Mouse (Mus musculus) testis, adult 2 months (tissue): ENCODE measurements at regions not wholly inside any gene's neighbourhood (a gene's known extent, or its start where the extent isn't known, plus 50 kb on each side); places are given as distances from the start of the nearest gene placed in this dataset.
A peak's percentile ranks its signal among the peaks of the same experiment; 100 is the strongest.

Source experiments
- H3K27ac ChIP-seq: fragments of 200-500 bp; 2 replicates; pipeline ENCODE4 v1.5.1; 2012; ENCODE audit warnings: low read depth, low read length; ENCODE audit not compliant: control insufficient read depth, insufficient read depth
- H3K27me3 ChIP-seq: fragments of 200-500 bp; 2 replicates; pipeline ENCODE4 v1.6.1; 2012; ENCODE audit warnings: mild to moderate bottlenecking, low read length, moderate library complexity; ENCODE audit not compliant: control insufficient read depth, insufficient read depth
- H3K36me3 ChIP-seq: fragments of 200-500 bp; 2 replicates; pipeline ENCODE4 v1.6.1; 2012; ENCODE audit warnings: mild to moderate bottlenecking, low read length; ENCODE audit not compliant: control insufficient read depth, insufficient read depth
- H3K4me1 ChIP-seq: fragments of 200-500 bp; 2 replicates; pipeline ENCODE4 v1.6.1; 2012; ENCODE audit warnings: low read length; ENCODE audit not compliant: control insufficient read depth, insufficient read depth
- H3K4me3 ChIP-seq: fragments of 200-500 bp; 2 replicates; pipeline ENCODE4 v1.5.1; 2012; ENCODE audit warnings: low read depth, mild to moderate bottlenecking, low read length, moderate library complexity, mixed read lengths; ENCODE audit not compliant: control insufficient read depth
- CTCF ChIP-seq: fragments of 200-500 bp; IDR thresholded peaks from 2 replicates; pipeline ENCODE4 v1.5.1; 2012; ENCODE audit warnings: low read depth, mild to moderate bottlenecking, inconsistent platforms, low read length, moderate library complexity; ENCODE audit not compliant: control insufficient read depth, insufficient read depth, insufficient replicate concordance
- POLR2A ChIP-seq: fragments of 200-500 bp; IDR thresholded peaks from 2 replicates; pipeline ENCODE4 v1.6.1; 2012; ENCODE audit warnings: low read depth, mild to moderate bottlenecking, inconsistent platforms, low read length, moderate library complexity; ENCODE audit not compliant: control insufficient read depth

GRCm38 (mm10) chr5:67532351-67532750 is 75.3 kb upstream of the Shisa3 start:
- TF ChIP-seq CTCF: peak; percentile 92
- TF ChIP-seq POLR2A: no peak
- no peak overlapping the region for H3K27ac ChIP-seq

GRCm38 (mm10) chr5:67532756-67533255 is 74.9 kb upstream of the Shisa3 start:
- TF ChIP-seq CTCF (no peak; the same call in 1 of the 2 replicates), POLR2A (no peak)
- no peaks in the 10 kb centered on the region for H3K27me3 ChIP-seq
- no peak overlapping the region for H3K27ac ChIP-seq
- no peaks in the 10 kb centered on the region for H3K36me3 ChIP-seq
- peak overlapping the region; percentile 40; the same call in 1 of the 2 replicates for H3K4me3 ChIP-seq
- H3K4me1 ChIP-seq: peaks cover 5% of the 10 kb centered on the region

More at GRCm38 (mm10) chr5:67532351-67532750, 75.3 kb upstream of the Shisa3 start:
- H3K4me1 ChIP-seq: peaks cover 5% of the 10 kb centered on the region
- H3K27me3 ChIP-seq: no peaks in the 10 kb centered on the region
- H3K36me3 ChIP-seq: no peaks in the 10 kb centered on the region
- H3K4me3 ChIP-seq: no peak overlapping the region

- Histone ChIP-seq H3K27me3 (no peaks in the 10 kb centered on the region), H3K27ac (no peak overlapping the region), H3K4me3 (no peak overlapping the region), H3K4me1 (peaks cover 5% of the 10 kb centered on the region), H3K36me3 (no peaks in the 10 kb centered on the region)
- TF ChIP-seq CTCF: no peak
- TF ChIP-seq POLR2A: no peak
Observed at GRCm38 (mm10) chr5:67534056-67534455, 73.6 kb upstream of the Shisa3 start.

DNA sequence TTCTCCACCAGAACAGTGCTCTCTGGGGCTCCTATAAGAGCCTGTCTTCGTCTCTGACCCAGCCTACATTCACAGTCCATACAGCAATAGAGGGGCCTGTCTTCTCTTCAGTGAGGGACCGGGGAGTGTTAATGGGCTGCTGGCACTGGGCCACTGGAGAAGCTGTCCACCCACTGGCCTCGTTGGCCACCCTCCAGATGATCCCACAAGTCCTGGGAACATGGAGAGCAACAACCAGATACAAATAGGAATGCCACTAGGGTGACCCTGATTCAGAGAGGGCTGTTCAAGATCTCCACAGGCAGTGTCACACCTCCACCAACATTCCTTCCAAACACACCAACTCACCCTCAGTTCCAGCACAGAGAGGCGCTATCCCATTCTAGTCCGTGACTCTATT is 69.7 kb upstream of the Shisa3 start:
- peaks cover 2% of the 10 kb centered on the region; the same call in 1 of the 2 replicates for H3K4me1 ChIP-seq
- no peaks in the 10 kb centered on the region for H3K36me3 ChIP-seq
- no peaks in the 10 kb centered on the region for H3K27me3 ChIP-seq
- no peak for TF ChIP-seq POLR2A
- no peak for TF ChIP-seq CTCF
- H3K4me3 ChIP-seq: no peak overlapping the region
- H3K27ac ChIP-seq: no peak overlapping the region

DNA sequence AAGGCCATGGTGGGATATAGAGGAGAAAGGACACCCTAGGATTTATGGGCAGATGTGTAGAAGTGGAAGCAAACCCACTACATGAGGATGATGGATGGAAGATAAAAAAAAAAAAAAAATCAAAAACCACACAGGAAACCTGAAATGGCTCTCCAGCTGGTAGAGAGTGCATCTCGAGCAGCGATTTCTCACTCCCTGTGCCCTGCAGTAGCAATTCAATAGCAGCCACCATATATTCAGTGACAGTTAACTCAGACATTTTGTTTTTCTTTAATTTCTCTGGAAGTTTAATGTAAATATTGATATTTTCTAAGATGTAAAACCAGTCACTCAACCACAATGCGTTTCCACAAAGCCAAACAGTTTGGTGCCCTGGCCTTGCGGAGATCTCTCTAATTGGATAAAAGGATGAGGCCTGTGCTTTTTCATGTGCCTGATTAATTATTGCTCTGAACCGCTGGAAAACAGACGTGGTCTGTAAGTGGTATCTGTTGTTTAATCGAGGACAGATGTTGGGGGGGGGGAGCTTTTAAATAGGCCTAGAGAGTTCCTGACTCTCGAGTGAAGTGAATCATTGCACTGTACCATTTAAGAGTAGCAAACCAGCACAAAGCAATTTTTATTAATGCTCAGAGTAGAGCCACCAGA is 68.0 kb upstream of the Shisa3 start:
- Histone ChIP-seq H3K4me1 (no peaks in the 10 kb centered on the region), H3K36me3 (no peaks in the 10 kb centered on the region), H3K4me3 (no peak overlapping the region), H3K27ac (no peak overlapping the region), H3K27me3 (no peaks in the 10 kb centered on the region)
- TF ChIP-seq POLR2A: no peak
- no peak for TF ChIP-seq CTCF

GRCm38 (mm10) chr5:67541867-67542266 is 65.8 kb upstream of the Shisa3 start:
- H3K4me3 ChIP-seq: no peak overlapping the region
- no peaks in the 10 kb centered on the region for H3K27me3 ChIP-seq
- H3K27ac ChIP-seq: no peak overlapping the region
- TF ChIP-seq POLR2A: no peak
- no peak for TF ChIP-seq CTCF
- H3K4me1 ChIP-seq: no peaks in the 10 kb centered on the region
- no peaks in the 10 kb centered on the region for H3K36me3 ChIP-seq

DNA sequence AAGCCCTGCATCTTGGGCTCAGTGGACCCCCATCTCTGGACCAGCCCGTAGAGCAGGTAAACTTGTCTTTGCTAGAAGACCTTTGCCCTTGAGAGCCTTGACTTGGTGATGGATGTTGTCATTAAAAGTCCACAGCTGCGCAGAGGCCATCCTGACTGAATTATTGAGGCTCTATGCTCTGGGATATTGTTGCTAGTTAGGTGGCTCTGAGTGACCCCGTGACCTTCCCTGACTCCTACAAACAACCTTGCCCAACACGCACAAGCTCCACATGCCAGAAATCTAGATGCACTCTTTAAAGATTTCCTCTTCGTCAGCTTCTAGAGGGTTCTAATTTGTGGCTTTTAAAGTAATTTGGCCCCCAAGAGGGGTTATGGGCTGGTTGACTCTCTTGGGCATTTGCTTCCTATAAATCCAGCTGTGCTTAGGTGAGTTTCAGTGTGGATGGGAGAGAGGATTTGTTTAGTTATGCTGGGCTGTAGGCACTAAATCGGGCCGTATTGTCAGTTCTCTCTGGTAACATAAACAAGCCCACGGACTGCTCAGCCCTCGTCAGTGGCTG is 63.6 kb upstream of the Shisa3 start:
- no peaks in the 10 kb centered on the region for H3K4me1 ChIP-seq
- no peaks in the 10 kb centered on the region for H3K36me3 ChIP-seq
- no peak overlapping the region for H3K4me3 ChIP-seq
- no peak overlapping the region for H3K27ac ChIP-seq
- TF ChIP-seq CTCF: no peak
- TF ChIP-seq POLR2A: no peak
- no peaks in the 10 kb centered on the region for H3K27me3 ChIP-seq
